Mouse (Mus musculus) A20 (cell line): ENCODE data around the gene Nsl1.
"Not testable (repeated sequence)": the region's sequence is repeated elsewhere in the genome, so short reads cannot be mapped to it uniquely, and the experiment has no call there.

Experiments used
- DNase-seq: peaks from one replicate; pipeline ENCODE4 v3.0.0-alpha.2; 2011; ENCODE audit warnings: low read depth, low spot score

The Nsl1 gene

DNA sequence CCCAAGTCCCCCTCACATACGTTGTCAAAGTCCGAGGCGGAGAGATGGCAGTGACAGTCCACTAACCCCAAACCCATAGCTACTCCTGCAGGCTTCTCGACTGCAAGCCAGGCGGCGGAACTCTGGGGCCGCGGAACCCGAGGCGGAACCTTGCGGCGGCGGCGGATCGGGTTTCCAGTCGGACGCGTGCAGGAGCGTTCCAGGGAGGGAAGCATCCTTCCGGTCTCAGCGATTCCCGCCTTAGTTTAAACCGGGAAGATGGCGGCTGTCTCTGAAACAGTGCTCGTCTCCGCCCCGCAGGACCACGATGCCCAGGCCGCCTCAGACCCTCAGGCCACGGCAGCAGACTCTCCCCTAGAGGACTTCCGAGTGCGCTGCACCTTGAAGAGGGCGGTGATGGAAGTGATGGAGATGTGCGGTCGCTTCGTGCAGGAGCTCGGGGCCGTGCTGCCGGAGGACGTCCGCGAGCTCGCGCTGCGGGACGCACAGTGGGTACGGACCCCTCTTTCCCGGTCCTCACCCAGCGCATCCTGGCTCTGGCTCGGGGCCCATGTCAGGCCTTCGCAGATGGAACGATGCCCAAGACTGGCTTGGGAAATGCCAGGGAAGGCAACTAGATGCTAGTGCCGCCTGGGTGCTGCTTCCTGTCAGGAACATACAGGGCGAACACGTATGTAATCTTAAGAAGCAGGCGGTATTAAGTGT is at the start of gene Nsl1, which contains the start of gene Tatdn3:
Gene Nsl1, plus strand, starts transcription at position 232 of the 705 bp plus-strand sequence.
Gene Tatdn3, minus strand, starts transcription at position 152 of the 705 bp plus-strand sequence.
- DNase-seq = peak; percentile 93

DNA sequence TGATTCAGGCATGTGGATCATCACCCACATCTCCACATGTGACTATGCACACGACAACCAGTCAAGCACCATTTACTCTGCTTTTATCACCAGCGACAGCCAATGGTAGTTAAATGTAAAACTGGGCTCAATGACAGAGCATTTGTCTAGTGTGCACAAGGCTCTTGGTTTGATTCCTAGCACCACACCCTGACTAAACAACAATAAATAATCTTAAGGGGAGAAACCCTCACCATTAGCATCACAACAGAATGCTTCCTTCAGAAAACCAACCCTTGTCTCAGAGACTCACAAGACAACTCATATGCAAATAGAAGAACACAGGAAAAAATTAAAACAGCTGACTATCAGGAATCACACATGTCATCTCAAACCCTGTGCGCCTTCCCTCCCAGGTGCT is 48.5 kb upstream of the Nsl1 start:
- no peak for DNase-seq

DNA sequence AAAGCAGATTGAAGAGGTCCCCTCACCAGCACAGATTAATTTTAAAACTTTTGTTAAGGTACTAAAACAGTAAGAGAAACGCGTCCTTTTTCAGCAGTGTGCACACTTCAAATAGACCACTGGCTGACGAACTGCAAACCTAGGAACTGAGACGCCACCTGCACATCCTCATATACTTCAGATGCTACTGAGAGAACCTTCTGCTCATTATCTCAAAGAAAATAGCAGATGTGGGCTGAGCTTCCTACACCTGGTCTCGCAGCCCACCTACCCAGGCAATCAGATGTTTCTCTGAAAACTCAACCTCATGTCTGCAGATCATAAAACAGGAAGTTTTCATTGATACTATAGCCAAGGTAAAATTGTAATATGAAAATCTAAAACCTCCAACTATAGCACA is 43.0 kb upstream of the Nsl1 start:
- peak; percentile 27 for DNase-seq

DNA sequence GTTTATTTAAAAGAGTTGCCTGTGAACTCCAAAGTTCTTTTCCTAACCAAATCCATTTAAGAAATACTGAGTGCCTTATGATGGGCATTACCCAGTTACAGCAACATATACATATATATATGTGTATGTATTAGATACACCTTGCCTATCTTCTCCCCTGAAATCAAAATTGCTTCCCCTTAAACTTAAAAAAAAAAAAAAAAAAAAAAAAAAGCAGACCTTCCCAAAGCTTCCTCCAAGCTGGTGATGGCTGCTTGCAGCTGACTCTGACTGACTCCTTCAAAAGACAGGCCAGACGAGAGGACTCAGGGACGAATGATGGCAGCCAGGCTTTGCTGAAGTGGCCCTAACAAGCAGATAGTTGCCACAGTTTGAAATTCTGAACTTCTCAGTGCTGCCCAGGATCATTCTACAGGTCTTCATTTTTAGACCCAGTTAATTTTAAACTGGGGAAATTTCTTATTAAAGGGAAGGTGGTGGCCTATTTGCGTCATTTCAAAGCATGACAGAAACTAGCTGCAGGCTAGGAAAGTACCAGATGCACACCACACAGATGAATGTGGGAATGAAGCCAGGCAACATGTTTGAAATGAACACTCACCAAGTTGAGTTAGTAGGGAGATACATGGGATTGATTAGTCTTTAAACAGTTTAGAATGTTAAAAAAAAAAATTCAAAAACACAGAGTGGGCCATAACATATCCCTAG is 42.4 kb upstream of the Nsl1 start:
- peak; percentile 38 for DNase-seq

DNA sequence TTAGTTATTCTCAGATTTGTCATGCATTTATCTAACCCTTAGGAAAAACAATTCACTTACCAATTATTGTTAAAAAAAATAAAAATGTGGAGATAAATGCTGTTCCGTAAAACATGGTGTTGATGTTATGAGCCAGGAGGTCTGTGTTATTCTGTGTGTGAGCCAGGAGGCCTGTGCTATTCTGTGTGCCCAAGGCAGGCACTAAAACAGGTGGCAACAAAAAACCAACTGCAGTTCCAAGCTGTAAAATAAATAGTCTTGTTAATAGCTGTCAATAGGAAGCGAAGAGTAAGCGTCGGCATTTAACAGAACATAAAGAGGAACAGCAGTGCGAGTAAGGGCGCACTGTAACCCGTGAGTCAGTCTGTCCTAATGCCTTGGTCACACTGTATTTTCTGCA is 41.8 kb upstream of the Nsl1 start:
- DNase-seq = no peak

DNA sequence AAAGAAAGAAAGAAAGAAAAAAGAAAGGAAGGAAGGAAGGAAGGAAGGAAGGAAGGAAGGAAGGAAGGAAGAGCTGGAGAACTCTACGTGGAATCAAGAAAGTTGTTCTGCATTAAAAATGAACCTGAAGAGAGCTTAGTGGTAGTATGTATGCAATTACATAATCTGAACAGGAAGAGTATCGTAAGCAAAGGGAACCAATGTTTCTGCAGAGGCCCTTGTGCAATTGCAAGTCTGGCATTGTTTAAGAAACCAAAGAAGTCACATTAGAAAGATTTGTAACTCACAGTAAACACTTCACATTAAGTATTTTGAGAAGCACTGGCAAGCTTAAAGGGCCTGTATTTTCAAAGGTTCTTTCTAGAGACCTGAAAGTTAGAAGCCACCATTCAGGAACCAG is 39.7 kb upstream of the Nsl1 start:
- DNase-seq = peak; percentile 12

DNA sequence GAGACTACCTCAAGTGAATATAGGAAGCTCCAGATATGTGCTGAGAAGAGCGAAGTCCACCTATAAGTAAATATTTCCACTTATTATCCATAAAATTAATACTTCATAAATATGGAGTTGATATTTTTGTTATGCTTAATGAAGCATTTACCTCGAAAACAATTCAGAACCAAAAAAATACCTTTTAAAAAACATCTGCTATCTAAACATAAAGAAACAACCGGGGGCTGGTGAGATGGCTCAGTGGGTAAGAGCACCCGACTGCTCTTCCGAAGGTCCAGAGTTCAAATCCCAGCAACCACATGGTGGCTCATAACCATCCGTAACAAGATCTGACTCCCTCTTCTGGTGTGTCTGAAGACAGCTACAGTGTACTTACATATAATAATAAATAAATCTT is 39.0 kb upstream of the Nsl1 start:
- DNase-seq = peak; percentile 11

DNA sequence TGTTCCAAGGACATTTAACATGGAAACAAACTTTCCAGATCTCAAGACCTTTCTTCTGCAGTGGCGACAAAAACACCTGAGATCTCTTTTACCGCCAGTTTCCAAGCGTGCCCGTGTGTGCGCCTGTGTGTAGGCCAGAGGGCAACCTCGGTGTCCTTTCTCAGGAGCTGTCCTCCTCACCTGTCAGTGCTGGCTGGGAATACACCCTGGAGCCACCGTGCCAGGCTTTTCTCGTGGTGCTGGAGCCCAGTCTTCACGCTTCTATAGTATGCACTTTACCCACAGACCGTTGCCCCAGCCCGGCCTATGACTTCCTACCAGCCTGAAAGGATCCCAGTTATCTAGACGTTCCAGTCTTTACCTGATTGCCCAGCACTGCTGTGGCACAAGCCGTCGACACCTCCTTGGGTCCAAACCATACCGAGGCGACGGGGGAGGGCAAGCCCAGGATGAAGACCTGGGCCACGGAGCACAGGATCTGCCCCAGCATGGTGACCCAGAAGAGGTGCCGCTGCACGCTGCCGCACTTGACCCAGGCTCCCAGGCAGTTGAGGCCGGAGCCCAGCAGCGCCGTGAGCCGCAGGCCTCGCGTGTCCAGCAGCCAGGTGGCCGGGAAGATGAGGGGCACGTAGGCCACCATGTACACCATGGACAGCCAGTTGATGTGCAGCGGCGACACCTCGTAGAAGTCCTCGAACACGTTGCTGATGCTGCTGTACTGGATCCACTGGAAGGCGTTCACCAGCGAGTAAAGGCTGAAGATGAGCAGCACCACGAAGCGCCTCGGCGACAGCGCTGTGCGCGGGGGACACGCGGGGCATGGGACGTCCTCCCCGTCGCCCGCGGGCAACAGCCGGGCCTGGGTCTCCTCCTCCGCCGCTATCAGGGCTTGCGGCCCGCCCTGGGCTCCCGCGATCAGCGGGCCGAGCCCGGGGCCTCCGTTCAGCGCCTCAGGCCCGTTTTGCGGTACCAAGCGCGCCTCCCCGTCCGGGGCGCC is 37.5 kb upstream of the Nsl1 start:
- peak; percentile 76 for DNase-seq

DNA sequence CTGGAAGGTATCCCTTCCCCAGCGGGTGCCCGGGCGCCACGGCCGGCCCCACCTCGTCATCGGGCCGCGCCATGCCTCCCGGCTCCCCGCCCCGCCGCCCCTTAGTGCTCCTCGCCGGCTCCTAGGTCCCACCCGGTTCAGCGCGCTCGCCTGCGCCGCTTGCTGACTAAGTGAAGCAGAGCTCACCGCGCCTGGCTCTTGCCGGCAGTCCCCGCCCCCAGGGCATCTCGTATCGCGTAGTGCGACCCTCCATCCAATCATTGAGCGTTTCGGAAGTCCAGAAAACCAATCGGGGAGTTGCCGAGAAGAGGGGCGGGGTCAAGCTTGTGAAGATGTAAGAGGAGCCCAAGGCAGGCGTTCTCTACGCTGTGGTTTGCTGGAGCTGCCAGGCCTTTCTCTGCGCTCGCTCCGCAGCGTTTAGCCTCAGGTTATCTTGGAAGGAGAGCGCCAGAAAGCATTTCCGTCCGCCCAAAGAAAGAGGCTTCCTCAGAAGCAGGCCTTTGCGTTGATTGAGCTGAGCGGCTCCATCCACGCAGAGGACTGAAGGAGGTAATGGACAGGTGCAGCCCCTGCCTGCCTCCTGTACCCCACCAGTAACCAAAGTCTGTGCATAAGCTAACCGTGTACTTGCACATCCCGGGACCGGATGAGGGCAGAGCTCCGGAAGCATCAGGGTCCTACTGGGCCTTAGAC is 36.6 kb upstream of the Nsl1 start, which contains the start of gene Flvcr1:
Gene Flvcr1, minus strand, starts transcription at position 138 of the 693 bp plus-strand sequence.
- peak; percentile 100 for DNase-seq

DNA sequence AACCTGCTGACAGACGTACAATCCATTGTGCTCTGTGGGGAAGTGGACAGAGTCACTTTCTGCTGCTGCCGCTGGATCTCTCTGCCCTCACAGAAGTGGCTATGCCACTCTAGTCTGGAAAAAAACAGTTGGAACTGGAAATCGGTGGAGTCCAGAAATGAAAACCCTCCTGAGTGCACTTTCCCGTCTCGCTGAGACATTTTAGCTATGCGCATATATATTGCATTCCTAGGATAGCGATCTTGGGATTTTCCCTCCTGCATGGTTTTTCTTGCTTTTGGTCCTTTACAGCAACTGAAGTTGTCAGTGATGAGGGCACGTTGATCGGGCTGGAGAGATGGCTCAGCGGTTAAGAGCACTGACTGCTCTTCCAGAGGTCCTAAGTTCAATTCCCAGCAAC is 32.6 kb upstream of the Nsl1 start:
- no peak for DNase-seq

DNA sequence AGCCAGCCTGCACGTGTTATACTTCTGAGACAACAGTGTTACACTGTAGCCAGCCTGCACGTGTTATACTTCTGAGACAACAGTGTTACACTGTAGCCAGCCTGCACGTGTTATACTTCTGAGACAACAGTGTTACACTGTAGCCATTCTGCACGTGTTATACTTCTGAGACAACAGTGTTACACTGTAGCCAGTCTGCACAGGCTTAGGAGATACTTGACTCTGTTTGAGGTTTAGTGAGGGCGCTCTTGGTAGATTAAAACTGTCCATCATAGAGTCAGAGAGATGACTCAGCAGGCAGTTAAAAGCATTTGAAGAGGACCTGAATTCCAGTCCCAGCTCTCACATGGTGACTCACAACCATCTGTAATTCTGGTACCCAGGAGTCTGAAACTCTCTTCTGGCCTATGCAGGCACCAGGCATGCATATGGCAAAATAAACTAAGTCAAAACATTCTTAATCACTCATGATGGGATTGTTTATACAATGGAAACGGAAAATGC is 31.8 kb upstream of the Nsl1 start:
- not testable (repeated sequence) for DNase-seq

DNA sequence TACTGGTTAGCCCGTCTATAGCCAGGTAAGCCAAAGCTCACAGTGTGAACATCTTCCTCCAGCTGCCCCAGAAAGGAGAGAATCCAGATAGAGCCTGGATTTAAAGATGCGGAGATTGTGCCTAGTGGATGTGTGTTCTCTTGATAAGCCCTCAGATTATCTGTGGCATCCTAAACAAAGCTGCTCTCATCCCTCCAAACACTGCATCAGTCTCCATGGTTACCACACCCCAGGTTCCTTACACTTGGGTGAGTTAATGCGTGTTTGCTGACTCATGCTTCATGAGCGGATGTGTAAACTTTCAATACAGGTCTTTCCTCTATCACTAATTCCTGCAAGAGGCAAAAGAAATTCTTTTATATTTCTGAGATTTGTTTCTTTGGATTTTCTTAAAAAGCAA is 27.2 kb upstream of the Nsl1 start:
- no peak for DNase-seq

DNA sequence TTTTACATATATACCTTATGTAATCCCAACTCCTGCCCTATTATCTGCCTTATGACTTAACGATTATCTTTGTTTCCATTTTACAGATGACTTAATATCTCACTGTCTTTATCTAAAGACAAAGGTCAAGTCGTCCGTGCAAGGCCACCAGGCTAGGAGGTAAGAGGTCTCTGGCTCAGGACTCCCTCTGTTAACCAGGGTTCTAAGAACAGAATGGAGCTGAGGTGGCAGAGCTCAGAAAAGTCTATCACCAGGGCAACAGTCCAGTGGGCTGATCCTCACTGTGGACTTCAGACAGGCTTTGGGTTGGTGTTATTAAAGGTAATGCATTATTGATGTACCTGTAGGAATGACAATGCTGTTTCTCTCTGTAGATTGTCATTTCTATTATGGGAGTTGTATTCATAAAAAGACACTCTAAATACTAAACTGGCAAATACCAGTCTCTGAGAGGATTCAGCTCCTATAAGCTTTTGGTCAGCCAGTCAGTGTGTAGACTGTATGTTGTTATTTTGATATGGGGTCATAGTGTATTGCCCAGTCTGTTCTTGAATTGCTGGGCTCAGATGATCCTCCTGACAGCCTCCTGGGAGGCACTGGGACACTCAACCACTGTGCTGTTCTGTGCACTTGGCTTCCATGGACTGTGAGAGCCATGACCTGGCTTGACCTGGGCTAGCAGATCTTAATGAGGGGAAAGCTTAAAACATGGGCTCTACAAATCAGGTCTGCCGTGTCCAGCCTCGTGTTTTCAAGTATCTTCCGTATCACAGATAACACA is 26.1 kb upstream of the Nsl1 start, which contains the start of gene Spata45:
Gene Spata45, plus strand, starts transcription at position 86 of the 781 bp plus-strand sequence.
- DNase-seq = no peak

DNA sequence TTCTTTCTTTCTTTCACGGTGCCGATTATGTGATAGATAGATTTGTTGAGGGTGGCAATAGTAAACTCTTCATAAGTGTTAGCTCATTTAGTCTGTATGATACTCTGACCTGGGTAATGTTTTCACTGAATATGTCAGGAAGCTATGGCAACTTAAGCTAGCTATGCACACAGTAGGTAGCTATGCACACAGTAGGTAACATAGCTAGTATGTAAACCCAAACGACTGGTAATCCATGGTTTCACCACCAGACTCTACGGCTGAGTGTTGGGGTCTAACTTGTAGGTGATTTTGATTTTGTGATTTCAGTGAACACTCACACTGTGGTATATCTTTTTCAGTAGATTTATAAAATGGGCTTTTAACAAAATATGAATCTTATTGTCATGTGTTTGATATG is 24.8 kb upstream of the Nsl1 start:
- no peak for DNase-seq

DNA sequence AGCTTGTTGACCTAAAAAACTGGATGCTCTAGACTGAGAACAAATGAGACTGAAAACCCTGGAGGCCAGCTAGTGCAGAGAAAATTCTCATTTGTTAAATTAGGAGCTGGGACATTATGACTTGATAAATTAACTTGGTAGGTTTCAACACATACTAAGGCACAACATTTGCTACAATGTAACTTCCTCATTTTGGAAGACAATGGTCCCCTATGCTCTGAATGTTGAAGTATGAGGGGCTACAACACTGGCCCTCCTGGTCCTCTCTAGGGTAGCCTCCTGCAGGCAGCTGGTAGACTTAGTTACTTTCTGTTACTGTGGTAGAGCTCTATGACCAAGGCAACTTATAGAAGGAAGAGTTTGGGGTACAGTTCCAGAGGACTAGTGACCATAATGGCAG is 21.5 kb upstream of the Nsl1 start:
- DNase-seq = no peak

DNA sequence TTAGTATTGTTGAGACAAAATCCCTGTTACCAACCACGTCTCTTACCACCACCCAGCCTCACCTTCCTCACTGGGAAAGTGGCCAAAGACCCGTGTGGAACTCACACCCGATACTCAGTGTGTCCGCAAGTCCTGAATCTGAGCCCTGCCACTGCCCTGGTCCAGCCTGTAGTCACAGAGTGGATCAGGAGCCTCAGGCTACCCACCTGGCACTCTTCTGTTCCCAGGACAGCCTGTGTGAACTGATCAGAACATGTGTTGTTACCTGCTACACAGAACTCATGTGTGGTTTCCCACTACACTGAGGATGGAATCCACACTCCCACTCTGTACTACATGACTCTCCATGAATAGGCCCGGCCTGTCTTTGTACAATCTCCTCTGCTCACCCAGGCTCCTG is 20.7 kb upstream of the Nsl1 start:
- no peak for DNase-seq

DNA sequence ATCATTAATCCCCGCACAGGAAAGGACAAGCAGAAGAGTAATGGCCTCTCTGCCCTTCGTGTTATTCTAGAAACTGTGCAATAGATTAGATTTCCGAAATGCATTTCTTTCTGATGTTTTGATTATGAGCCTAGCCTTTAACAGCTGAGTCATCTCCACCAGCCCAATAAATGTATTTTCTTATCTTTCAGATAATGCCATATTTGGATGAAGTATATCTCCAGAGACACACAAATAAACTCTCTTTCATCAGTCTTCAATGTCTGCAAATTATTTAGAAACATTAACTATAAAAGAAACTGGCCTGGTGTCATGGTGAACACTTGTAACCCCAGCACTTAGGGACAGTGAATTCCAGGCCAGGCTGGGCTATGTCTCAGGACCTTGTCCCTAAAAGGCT is 20.1 kb upstream of the Nsl1 start:
- no peak for DNase-seq

DNA sequence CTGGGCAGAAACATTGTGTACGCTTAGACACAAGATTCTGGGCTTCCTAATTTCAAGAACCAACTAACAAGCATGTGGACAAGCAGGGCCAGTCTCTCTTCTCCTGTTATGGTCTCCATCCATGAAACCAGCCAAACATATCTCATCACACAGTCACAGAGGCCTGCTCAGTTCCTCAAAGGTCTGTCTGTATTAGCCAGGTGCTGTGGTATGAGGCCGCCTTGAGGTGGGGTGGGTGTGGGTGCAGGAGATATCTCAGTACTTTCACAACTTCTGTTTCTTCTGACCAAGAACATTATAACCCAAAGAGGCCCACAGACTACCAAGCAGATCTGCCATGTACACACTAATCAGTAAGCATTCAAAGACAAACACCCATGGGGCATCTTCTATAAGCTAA is 17.5 kb upstream of the Nsl1 start:
- no peak for DNase-seq

DNA sequence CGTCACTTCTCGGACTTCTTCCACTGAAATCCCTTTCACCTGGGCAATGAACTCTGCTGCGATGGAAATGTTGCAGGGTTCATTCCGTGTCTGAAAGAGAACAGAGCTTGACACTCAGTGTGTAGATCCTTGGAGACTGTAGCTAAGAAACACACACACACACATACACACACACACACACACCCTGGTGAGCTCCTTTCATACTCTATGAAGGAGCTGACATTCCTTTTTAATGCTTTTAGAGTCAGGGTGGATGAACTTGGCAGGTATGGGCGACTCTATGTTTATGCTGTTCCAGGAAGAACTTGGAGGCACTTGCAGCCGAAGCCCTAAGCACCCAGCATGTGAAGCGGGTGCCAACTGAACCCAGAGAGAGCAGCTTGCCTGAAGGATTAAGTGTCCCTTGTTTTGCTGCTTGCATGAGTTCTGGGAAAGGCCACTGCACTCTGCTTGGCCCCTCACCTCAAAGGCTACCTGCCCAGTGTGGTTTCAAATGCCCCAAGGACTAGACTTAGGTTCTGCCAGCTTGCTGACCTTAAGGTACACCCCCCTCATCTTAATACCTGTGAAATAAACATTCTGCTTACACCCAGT is 16.5 kb upstream of the Nsl1 start:
- no peak for DNase-seq

DNA sequence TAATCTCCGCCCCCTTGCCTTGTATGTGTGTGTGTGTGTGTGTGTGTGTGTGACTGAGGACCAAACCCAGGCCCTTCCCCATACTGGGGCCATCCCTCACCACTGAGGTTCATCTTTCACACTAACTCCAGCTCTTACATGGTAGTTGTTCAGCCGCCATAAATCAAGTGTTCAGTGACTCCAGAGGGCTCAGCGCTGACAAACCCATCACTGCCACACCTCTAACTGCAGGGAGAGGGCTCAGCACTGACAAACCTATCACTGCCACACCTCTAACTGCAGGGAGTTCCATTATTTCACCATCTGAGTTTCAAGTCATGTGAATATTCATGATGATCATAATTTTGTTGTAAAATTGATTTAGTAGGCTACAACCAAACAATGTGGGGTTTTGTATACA is 9.3 kb upstream of the Nsl1 start:
- DNase-seq = no peak
